Mouse (Mus musculus): ENCODE measurements around the gene Thap4. TPM values are rescaled to one million over a fixed set of nuclear protein-coding genes. Genes with fewer than 3 reads are reported as not detected.

The Thap4 gene
- polyA plus RNA-seq, 1 experiment from 2014 or later, result 39.2 TPM

DNA sequence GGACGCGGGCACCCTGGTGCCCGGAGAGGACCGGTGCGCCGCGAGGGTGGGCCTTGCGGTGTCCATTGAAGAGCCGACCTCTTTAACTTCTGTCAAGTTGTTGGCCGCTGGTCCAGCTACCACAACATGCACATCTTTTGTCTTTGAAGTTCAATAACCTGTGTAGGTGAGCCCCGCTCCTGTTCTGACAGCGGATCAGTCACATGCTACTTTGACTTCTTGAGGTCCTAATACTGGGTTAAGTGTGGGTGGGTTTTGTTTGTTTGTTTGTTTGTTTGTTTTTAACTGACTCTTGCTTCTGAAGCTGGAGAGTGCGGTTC lies 587 bp upstream of the Thap4 start:
- Histone ChIP-seq H3K27me3 (ENCODE audit: control insufficient read depth, insufficient read depth, low read length) (no peaks in the 10 kb centered on the region), H3K4me3 (replicated peaks; ENCODE audit: low read depth, low read length) (peak overlapping the region; percentile 96), H3K4me1 (ENCODE audit: control insufficient read depth, insufficient read depth, low read length) (peaks cover 14% of the 10 kb centered on the region; the same call in 1 of the 2 replicates), H3K36me3 (ENCODE audit: control insufficient read depth, insufficient read depth, low read length) (peaks cover 4% of the 10 kb centered on the region; the same call in 1 of the 2 replicates), H3K9ac (replicated peaks; ENCODE audit: low read length) (peak overlapping the region; percentile 86), H3K4me2 (ENCODE audit: low read length) (peak overlapping the region; percentile 86), H3K9me3 (ENCODE audit: control insufficient read depth, low read length) (no peaks in the 10 kb centered on the region), H3K27ac (replicated peaks; ENCODE audit: low read depth, low read length) (peak overlapping the region; percentile 89)
- ATAC-seq (ENCODE audit: low FRiP score, low TSS enrichment) (no peak), DNase-seq (no peak)
- 2% methylated on average over 13 of the region's 13 CpGs for WGBS

DNA sequence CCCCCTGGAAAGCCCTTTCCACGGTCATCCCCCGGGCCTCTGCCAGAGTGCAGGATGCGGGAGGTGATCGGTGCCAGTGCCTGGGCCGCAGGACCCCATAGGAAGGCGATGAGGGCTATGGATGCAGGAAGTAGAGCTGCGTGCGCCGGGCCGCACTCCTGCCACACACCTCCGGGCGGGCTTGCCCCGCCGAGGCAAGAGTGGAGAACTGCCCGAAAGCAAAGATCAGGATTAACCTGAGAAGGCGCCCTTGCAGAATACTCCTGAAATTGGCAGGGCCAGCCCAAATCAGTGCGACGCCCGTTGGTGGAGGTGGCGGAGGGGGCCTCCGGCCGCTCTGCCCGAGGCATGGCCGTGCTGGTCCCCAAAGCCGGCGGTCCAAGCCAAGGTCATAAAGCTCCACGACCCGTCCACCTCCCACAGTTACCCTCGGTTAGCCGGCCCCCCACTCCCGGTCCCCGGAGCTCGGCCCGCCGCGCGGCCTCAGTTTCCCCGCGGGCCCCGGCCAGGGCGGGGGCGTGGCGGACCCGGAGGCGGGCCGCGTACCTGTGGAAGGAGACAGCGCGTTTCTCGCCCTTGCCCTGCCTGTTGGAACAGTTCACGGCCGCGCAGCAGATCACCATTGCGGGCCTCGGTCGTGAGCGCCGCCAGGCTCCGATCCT lies 622 bp downstream of the Thap4 start:
- H3K4me2 ChIP-seq (ENCODE audit: low read length), result peak overlapping the region; percentile 86
- peak overlapping the region; percentile 86 for H3K9ac ChIP-seq (replicated peaks; ENCODE audit: low read length)
- H3K4me3 ChIP-seq (replicated peaks; ENCODE audit: low read depth, low read length), result peak overlapping the region; percentile 96
- ATAC-seq (ENCODE audit: low FRiP score, low TSS enrichment), result peak; percentile 2
- DNase-seq, result peak; percentile 61
- peaks cover 14% of the 10 kb centered on the region; the same call in 1 of the 2 replicates for H3K4me1 ChIP-seq (ENCODE audit: control insufficient read depth, insufficient read depth, low read length)
- no peaks in the 10 kb centered on the region for H3K9me3 ChIP-seq (ENCODE audit: control insufficient read depth, low read length)
- WGBS, result under 1% methylated on average over 58 of the region's 59 CpGs
- peaks cover 16% of the 10 kb centered on the region for H3K36me3 ChIP-seq (ENCODE audit: control insufficient read depth, insufficient read depth, low read length)
- no peaks in the 10 kb centered on the region for H3K27me3 ChIP-seq (ENCODE audit: control insufficient read depth, insufficient read depth, low read length)
- H3K27ac ChIP-seq (replicated peaks; ENCODE audit: low read depth, low read length), result peak overlapping the region; percentile 89

DNA sequence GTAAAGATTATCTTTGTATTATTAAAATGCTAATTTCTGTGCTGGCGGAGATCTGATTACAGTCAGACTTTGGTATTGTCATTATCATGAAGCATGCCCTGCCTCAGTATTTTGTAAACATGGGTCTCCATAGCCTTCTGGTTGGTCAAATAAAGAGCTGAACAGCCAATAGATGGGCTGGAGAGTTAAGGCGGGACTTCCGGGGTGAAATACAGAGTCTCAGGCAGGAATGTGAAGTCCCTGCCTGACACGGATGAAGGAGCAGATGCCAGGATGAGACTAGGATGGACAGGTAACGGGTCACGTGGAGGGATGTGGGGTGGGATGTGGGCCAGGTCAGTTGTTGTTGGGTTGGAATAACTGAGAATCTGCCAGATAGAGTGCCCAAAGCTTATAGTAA lies 3.4 kb downstream of the Thap4 start, which contains the start of gene Atg4b:
Atg4b (plus strand) TSS at position 211 of the 400 bp plus-strand sequence.
- Histone ChIP-seq H3K36me3 (ENCODE audit: control insufficient read depth, insufficient read depth, low read length) (peaks cover 26% of the 10 kb centered on the region), H3K4me3 (replicated peaks; ENCODE audit: low read depth, low read length) (no peak within 1 kb of the TSS), H3K27ac (replicated peaks; ENCODE audit: low read depth, low read length) (no peak within 1 kb of the TSS), H3K27me3 (ENCODE audit: control insufficient read depth, insufficient read depth, low read length) (no peaks in the 10 kb centered on the region), H3K4me2 (ENCODE audit: low read length) (no peak within 1 kb of the TSS), H3K9ac (replicated peaks; ENCODE audit: low read length) (no peak within 1 kb of the TSS), H3K9me3 (ENCODE audit: control insufficient read depth, low read length) (no peaks in the 10 kb centered on the region), H3K4me1 (ENCODE audit: control insufficient read depth, insufficient read depth, low read length) (peaks cover 13% of the 10 kb centered on the region; the same call in 1 of the 2 replicates)
- DNase-seq (no peak), ATAC-seq (ENCODE audit: low FRiP score, low TSS enrichment) (no peak)
- 82% methylated on average over 6 of the region's 6 CpGs for WGBS

DNA sequence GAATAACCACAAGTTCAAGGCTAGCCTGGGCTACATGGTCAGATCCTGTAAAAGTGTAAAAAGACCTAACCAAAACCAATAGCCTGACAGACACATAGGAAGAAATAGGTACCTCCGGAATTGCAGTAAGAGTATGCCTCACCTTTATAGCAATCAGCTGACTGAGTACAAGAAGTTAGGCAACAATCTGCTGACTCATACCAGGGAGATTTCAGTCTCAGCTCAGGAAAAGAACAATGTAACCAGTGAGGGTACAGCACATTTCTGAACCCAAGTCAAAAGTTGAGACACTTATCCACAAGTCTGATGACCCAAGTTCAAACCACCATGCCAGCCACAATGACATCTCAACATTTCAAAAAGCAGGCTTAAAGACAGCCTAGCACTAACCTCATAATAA lies 6.1 kb downstream of the Thap4 start:
- Histone ChIP-seq H3K4me2 (ENCODE audit: low read length) (no peak overlapping the region), H3K9ac (replicated peaks; ENCODE audit: low read length) (no peak overlapping the region), H3K27ac (replicated peaks; ENCODE audit: low read depth, low read length) (no peak overlapping the region), H3K4me3 (replicated peaks; ENCODE audit: low read depth, low read length) (no peak overlapping the region), H3K4me1 (ENCODE audit: control insufficient read depth, insufficient read depth, low read length) (peaks cover 4% of the 10 kb centered on the region; the same call in 1 of the 2 replicates), H3K9me3 (ENCODE audit: control insufficient read depth, low read length) (no peaks in the 10 kb centered on the region), H3K27me3 (ENCODE audit: control insufficient read depth, insufficient read depth, low read length) (no peaks in the 10 kb centered on the region), H3K36me3 (ENCODE audit: control insufficient read depth, insufficient read depth, low read length) (peaks cover 26% of the 10 kb centered on the region)
- ATAC-seq (ENCODE audit: low FRiP score, low TSS enrichment) (no peak), DNase-seq (no peak)
- WGBS, result 97% methylated on average over 1 of the region's 1 CpGs

DNA sequence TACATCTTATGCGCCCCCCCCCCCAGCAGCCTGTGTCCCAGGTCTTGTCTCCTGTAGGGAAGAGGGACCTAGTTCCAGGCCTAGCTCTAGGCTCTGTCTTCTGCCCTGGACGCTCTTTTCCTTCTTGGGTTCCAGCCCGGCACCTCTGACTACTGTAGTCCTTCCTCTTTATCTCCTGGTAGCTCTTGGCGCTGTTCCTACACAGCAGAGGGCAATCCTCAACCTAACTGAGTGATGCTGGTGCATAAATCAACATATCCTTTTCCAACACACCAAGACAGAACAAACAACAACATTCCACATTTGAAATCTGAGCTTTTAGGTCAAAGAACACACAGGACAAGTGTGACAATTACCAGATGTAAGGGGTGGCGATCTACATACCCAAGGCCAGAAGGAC lies 8.5 kb downstream of the Thap4 start:
- Histone ChIP-seq H3K9me3 (ENCODE audit: control insufficient read depth, low read length) (no peaks in the 10 kb centered on the region), H3K27me3 (ENCODE audit: control insufficient read depth, insufficient read depth, low read length) (no peaks in the 10 kb centered on the region), H3K4me3 (replicated peaks; ENCODE audit: low read depth, low read length) (no peak overlapping the region), H3K27ac (replicated peaks; ENCODE audit: low read depth, low read length) (no peak overlapping the region), H3K36me3 (ENCODE audit: control insufficient read depth, insufficient read depth, low read length) (peaks cover 26% of the 10 kb centered on the region), H3K4me1 (ENCODE audit: control insufficient read depth, insufficient read depth, low read length) (no peaks in the 10 kb centered on the region), H3K4me2 (ENCODE audit: low read length) (no peak overlapping the region), H3K9ac (replicated peaks; ENCODE audit: low read length) (no peak overlapping the region)
- no peak for ATAC-seq (ENCODE audit: low FRiP score, low TSS enrichment)
- no peak for DNase-seq
- WGBS, result 96% methylated on average over 5 of the region's 5 CpGs

DNA sequence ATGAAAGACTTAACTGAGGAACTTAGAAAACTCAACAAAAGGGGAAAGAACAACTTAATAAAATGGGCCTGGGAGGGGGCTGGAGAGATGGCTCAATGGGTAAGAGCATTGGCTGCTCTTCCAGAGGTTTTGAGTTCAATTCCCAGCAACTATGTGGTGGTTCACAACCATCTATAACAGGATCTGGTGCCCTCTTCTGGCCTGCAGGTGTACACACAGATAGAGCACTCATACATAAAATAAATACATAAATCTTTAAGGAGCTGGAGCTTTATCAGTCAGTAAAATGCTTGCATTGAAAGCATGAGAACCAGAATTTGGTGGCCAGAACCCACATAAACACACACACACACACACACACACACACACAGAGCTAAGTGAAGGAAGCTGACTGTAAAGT lies 11.8 kb downstream of the Thap4 start:
- Histone ChIP-seq H3K4me1 (ENCODE audit: control insufficient read depth, insufficient read depth, low read length) (no peaks in the 10 kb centered on the region), H3K27me3 (ENCODE audit: control insufficient read depth, insufficient read depth, low read length) (no peaks in the 10 kb centered on the region), H3K9ac (replicated peaks; ENCODE audit: low read length) (no peak overlapping the region), H3K4me3 (replicated peaks; ENCODE audit: low read depth, low read length) (no peak overlapping the region), H3K27ac (replicated peaks; ENCODE audit: low read depth, low read length) (no peak overlapping the region), H3K4me2 (ENCODE audit: low read length) (no peak overlapping the region), H3K36me3 (ENCODE audit: control insufficient read depth, insufficient read depth, low read length) (no peaks in the 10 kb centered on the region), H3K9me3 (ENCODE audit: control insufficient read depth, low read length) (no peaks in the 10 kb centered on the region)
- ATAC-seq (ENCODE audit: low FRiP score, low TSS enrichment) (no peak), DNase-seq (no peak)

DNA sequence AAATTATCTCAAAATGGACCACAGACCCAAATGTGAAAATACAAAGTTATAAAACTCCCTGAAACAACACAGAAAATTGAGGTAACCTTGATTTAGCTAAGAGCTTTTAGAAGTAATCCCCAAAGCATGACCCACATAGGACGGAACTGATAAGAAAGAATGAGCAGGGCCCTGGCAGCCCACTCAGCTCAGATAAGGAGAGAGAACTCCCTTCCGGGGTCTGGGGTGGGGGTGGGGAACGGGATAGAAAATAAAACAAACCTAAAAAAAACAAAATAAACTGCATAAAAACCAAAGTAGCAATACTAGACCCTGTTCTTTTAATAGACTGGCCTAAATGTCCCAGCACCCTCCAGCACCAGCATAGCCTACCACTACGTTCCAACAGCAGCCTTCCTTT lies 12.7 kb downstream of the Thap4 start:
- H3K4me2 ChIP-seq (ENCODE audit: low read length), result no peak overlapping the region
- no peak overlapping the region for H3K27ac ChIP-seq (replicated peaks; ENCODE audit: low read depth, low read length)
- no peaks in the 10 kb centered on the region for H3K9me3 ChIP-seq (ENCODE audit: control insufficient read depth, low read length)
- H3K36me3 ChIP-seq (ENCODE audit: control insufficient read depth, insufficient read depth, low read length), result no peaks in the 10 kb centered on the region
- H3K4me3 ChIP-seq (replicated peaks; ENCODE audit: low read depth, low read length), result no peak overlapping the region
- no peaks in the 10 kb centered on the region for H3K4me1 ChIP-seq (ENCODE audit: control insufficient read depth, insufficient read depth, low read length)
- no peaks in the 10 kb centered on the region for H3K27me3 ChIP-seq (ENCODE audit: control insufficient read depth, insufficient read depth, low read length)
- WGBS, result 91% methylated on average over 4 of the region's 4 CpGs
- DNase-seq (no peak), ATAC-seq (ENCODE audit: low FRiP score, low TSS enrichment) (no peak)
- H3K9ac ChIP-seq (replicated peaks; ENCODE audit: low read length), result no peak overlapping the region

DNA sequence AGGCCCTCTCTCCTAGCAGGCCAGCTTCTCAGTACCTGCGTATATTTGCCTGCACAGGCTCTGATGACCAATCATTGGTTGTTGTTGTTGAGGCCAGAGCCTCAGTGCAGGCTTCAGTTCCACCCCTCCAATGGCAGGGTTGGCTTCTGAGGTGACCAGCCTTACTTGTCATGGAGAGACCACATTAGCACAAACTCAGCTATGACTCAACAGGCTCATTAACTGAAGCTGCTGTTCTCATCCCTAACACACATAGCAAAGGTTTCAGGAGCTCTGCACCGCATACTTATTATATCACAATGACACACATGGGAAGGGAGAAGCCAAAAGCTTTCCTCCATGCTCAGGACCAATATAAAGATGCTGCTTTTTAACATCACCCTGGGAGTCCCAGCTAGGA lies 14.0 kb downstream of the Thap4 start:
- Histone ChIP-seq H3K9me3 (ENCODE audit: control insufficient read depth, low read length) (no peaks in the 10 kb centered on the region), H3K4me1 (ENCODE audit: control insufficient read depth, insufficient read depth, low read length) (no peaks in the 10 kb centered on the region), H3K27me3 (ENCODE audit: control insufficient read depth, insufficient read depth, low read length) (no peaks in the 10 kb centered on the region), H3K9ac (replicated peaks; ENCODE audit: low read length) (no peak overlapping the region), H3K4me2 (ENCODE audit: low read length) (no peak overlapping the region), H3K36me3 (ENCODE audit: control insufficient read depth, insufficient read depth, low read length) (no peaks in the 10 kb centered on the region), H3K4me3 (replicated peaks; ENCODE audit: low read depth, low read length) (no peak overlapping the region), H3K27ac (replicated peaks; ENCODE audit: low read depth, low read length) (no peak overlapping the region)
- DNase-seq, result no peak
- 91% methylated on average over 2 of the region's 2 CpGs for WGBS
- no peak for ATAC-seq (ENCODE audit: low FRiP score, low TSS enrichment)

DNA sequence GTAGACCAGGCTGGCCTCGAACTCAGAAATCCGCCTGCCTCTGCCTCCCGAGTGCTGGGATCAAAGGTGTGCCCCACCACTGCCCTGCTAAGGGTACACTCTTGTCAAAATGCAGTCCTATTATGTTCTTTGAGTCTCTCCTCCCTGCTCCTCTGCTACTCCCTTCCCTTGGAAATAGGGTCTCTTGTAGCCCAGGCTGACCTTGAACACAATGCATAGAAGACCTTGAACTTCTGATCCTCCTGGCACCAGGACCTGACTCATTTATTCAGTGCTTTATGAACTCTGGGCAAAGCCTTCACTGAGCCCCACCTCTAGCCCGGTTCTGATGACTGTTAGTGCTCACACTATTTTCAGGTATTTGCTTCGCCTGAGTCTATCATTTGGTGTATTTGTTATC lies 17.0 kb downstream of the Thap4 start:
- DNase-seq, result no peak
- WGBS, result 97% methylated on average over 5 of the region's 5 CpGs

More for the DNA sequence above, 17.0 kb downstream of the Thap4 start:
- no peaks in the 10 kb centered on the region for H3K36me3 ChIP-seq (ENCODE audit: control insufficient read depth, insufficient read depth, low read length)
- H3K27ac ChIP-seq (replicated peaks; ENCODE audit: low read depth, low read length), result no peak overlapping the region
- no peaks in the 10 kb centered on the region for H3K4me1 ChIP-seq (ENCODE audit: control insufficient read depth, insufficient read depth, low read length)
- ATAC-seq (ENCODE audit: low FRiP score, low TSS enrichment), result no peak
- H3K4me3 ChIP-seq (replicated peaks; ENCODE audit: low read depth, low read length), result no peak overlapping the region
- no peak overlapping the region for H3K9ac ChIP-seq (replicated peaks; ENCODE audit: low read length)
- H3K9me3 ChIP-seq (ENCODE audit: control insufficient read depth, low read length), result no peaks in the 10 kb centered on the region
- H3K4me2 ChIP-seq (ENCODE audit: low read length), result no peak overlapping the region
- H3K27me3 ChIP-seq (ENCODE audit: control insufficient read depth, insufficient read depth, low read length), result no peaks in the 10 kb centered on the region

All from midbrain, embryonic 14.5 days (tissue).